Mouse (Mus musculus) cortical plate, adult 2 months (tissue): Measurements from ENCODE around the gene Mcpt8.

Experiments
- CTCF ChIP-seq: fragments of 200-500 bp; IDR thresholded peaks from 2 replicates; pipeline ENCODE4 v1.5.1; 2011; ENCODE audit warnings: mild to moderate bottlenecking, control low read depth, low read length; ENCODE audit not compliant: insufficient read depth; ENCODE audit errors: extremely low read depth
- POLR2A ChIP-seq: fragments of 200-500 bp; IDR thresholded peaks from 2 replicates; pipeline ENCODE4 v1.6.1; 2011; ENCODE audit warnings: mild to moderate bottlenecking, low read length, control low read depth; ENCODE audit not compliant: insufficient read depth; ENCODE audit errors: extremely low read depth

DNA sequence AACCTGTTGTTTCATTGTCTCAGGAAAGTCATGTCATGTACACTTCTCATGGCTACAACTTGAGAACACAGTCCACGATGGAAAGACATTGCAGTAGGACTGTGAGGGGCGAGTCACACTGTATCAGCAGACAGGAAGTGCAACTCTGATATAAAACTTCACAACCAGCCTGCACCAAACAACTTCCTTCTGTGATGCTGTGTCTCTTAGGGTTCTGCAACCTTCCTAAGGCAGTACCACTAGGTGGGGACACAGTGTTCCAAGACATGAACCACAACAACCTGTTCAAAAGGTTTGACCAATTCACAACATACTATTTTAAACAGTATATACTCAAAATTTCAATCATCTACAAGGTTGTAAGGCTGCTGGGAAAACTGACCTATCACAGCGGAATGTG, 29.7 kb downstream of the Mcpt8 start:
- no peak for TF ChIP-seq POLR2A
- no peak for TF ChIP-seq CTCF
